Mouse (Mus musculus): Measurements from ENCODE around the gene Gm10118. TPM values are rescaled to one million over a fixed set of nuclear protein-coding genes. Genes with fewer than 3 reads are reported as not detected.

Gm10118 gene
- polyA plus RNA-seq, 1 experiment = not detected

GRCm38 (mm10) chr10:63933946-63934345 lies 6.7 kb upstream of the Gm10118 start:
- Histone ChIP-seq H3K36me3 (ENCODE audit: control insufficient read depth, insufficient read depth, low read length) (no peaks in the 10 kb centered on the region), H3K4me3 (ENCODE audit: control insufficient read depth, low read depth, low read length) (no peak overlapping the region), H3K27me3 (ENCODE audit: control insufficient read depth, insufficient read depth, low read length) (no peaks in the 10 kb centered on the region), H3K27ac (ENCODE audit: control insufficient read depth, insufficient read depth, low read depth, low read length) (no peak overlapping the region), H3K4me1 (ENCODE audit: control insufficient read depth, insufficient read depth, low read length) (peaks cover 2% of the 10 kb centered on the region)
- TF ChIP-seq POLR2A (IDR thresholded peaks at IDR 0.05; ENCODE audit: control insufficient read depth, low read depth, low read length) (no peak), CTCF (IDR thresholded peaks at IDR 0.05; ENCODE audit: control insufficient read depth, insufficient read depth, insufficient replicate concordance, low read depth, low read length) (no peak)

DNA sequence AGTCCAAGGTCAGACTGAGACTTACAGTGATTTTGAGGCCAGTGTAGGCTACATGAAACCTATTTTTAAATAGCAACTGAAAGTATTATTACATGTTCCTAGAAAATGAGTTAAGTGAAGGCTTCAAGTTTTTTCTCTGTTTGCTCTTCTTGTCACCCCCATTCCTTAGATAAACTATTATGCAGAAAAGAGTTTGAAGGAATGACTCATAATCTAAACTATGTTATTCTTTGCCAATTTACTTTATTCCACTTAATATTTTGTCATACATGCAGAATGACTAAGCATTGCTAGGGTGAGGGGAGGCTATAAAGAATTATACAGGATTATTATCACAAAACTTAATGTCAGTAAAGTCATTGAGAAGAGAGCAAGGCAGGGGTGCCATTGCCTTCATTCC lies 18.4 kb downstream of the Gm10118 start:
- H3K4me3 ChIP-seq (ENCODE audit: control insufficient read depth, low read depth, low read length) = no peak overlapping the region
- H3K36me3 ChIP-seq (ENCODE audit: control insufficient read depth, insufficient read depth, low read length) = no peaks in the 10 kb centered on the region
- H3K27me3 ChIP-seq (ENCODE audit: control insufficient read depth, insufficient read depth, low read length) = no peaks in the 10 kb centered on the region
- TF ChIP-seq CTCF (IDR thresholded peaks at IDR 0.05; ENCODE audit: control insufficient read depth, insufficient read depth, insufficient replicate concordance, low read depth, low read length) = no peak
- H3K27ac ChIP-seq (ENCODE audit: control insufficient read depth, insufficient read depth, low read depth, low read length) = no peak overlapping the region
- H3K4me1 ChIP-seq (ENCODE audit: control insufficient read depth, insufficient read depth, low read length) = no peaks in the 10 kb centered on the region

- TF ChIP-seq CTCF (IDR thresholded peaks at IDR 0.05; ENCODE audit: control insufficient read depth, insufficient read depth, insufficient replicate concordance, low read depth, low read length) (no peak), POLR2A (IDR thresholded peaks at IDR 0.05; ENCODE audit: control insufficient read depth, low read depth, low read length) (no peak)
- no peaks in the 10 kb centered on the region for H3K36me3 ChIP-seq (ENCODE audit: control insufficient read depth, insufficient read depth, low read length)
- no peak overlapping the region for H3K4me3 ChIP-seq (ENCODE audit: control insufficient read depth, low read depth, low read length)
Measured at GRCm38 (mm10) chr10:63899891-63900290, 27.3 kb downstream of the Gm10118 start.

GRCm38 (mm10) chr10:63894612-63895011 lies 32.6 kb downstream of the Gm10118 start:
- H3K4me3 ChIP-seq (ENCODE audit: control insufficient read depth, low read depth, low read length) = no peak overlapping the region
- TF ChIP-seq CTCF (IDR thresholded peaks at IDR 0.05; ENCODE audit: control insufficient read depth, insufficient read depth, insufficient replicate concordance, low read depth, low read length) = no peak
- no peak for TF ChIP-seq POLR2A (IDR thresholded peaks at IDR 0.05; ENCODE audit: control insufficient read depth, low read depth, low read length)
- no peak overlapping the region for H3K27ac ChIP-seq (ENCODE audit: control insufficient read depth, insufficient read depth, low read depth, low read length)
- H3K36me3 ChIP-seq (ENCODE audit: control insufficient read depth, insufficient read depth, low read length) = no peaks in the 10 kb centered on the region
- H3K4me1 ChIP-seq (ENCODE audit: control insufficient read depth, insufficient read depth, low read length) = no peaks in the 10 kb centered on the region
- no peaks in the 10 kb centered on the region for H3K27me3 ChIP-seq (ENCODE audit: control insufficient read depth, insufficient read depth, low read length)

More at GRCm38 (mm10) chr10:63899891-63900290, 27.3 kb downstream of the Gm10118 start:
- no peak overlapping the region for H3K27ac ChIP-seq (ENCODE audit: control insufficient read depth, insufficient read depth, low read depth, low read length)
- H3K4me1 ChIP-seq (ENCODE audit: control insufficient read depth, insufficient read depth, low read length) = no peaks in the 10 kb centered on the region
- H3K27me3 ChIP-seq (ENCODE audit: control insufficient read depth, insufficient read depth, low read length) = no peaks in the 10 kb centered on the region

DNA sequence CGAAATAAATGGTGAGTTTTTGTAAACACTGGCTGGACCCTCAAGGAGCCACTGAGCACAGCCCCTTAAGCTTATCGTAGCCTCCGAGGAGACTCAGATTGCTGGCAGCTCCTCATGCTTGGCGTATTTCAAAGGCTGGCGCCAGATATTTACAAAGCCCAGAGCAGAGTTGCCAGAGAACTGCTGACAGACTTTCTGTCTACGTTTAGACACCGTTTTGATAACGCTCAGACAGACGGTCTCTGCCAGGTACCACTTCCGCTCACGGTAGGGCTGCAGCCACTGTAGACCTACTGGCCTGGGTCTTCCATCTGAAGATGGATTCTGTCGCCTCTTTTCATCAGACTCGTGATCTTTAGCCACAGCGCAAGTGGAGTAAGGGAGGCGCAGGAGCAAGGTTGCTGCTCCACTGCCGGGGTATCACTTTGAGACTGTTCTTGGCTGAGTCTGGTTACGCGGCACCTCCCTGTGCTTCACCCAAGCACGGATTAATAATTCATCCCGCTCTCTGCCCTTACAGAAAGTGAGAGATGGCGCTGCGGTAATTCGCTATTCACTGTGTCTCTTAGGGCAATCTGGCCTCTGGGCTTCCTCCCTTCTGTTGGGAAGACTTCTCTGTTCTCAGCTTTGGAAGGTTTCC lies 40.7 kb downstream of the Gm10118 start:
- H3K4me3 ChIP-seq (ENCODE audit: control insufficient read depth, low read depth, low read length) = peak overlapping the region; percentile 45
- no peak for TF ChIP-seq POLR2A (IDR thresholded peaks at IDR 0.05; ENCODE audit: control insufficient read depth, low read depth, low read length)
- TF ChIP-seq CTCF (IDR thresholded peaks at IDR 0.05; ENCODE audit: control insufficient read depth, insufficient read depth, insufficient replicate concordance, low read depth, low read length) = no peak
- H3K36me3 ChIP-seq (ENCODE audit: control insufficient read depth, insufficient read depth, low read length) = no peaks in the 10 kb centered on the region
- no peaks in the 10 kb centered on the region for H3K4me1 ChIP-seq (ENCODE audit: control insufficient read depth, insufficient read depth, low read length)
- H3K27me3 ChIP-seq (ENCODE audit: control insufficient read depth, insufficient read depth, low read length) = no peaks in the 10 kb centered on the region
- no peak overlapping the region for H3K27ac ChIP-seq (ENCODE audit: control insufficient read depth, insufficient read depth, low read depth, low read length)

DNA sequence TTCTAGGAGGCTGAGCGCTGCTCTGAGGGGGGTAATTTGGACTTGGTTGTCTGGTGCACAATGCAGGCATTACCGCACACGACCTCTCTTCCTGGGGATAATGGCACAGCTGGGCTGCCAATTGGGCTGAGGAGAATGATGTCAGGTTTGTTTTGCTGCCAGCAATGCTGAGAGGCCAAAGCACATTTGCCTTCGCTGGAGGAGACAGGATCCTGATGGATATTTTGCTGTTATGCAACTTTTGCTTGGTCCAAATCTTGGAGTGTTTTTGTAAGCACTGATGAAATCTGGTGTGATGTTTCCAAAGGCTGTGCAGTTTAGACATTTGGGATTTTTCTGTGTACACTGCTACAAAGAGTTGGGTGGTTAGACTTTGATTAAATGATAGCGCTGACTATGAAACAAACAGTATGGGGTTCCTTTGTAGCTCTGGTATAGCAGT lies 46.8 kb downstream of the Gm10118 start:
- TF ChIP-seq CTCF (IDR thresholded peaks at IDR 0.05; ENCODE audit: control insufficient read depth, insufficient read depth, insufficient replicate concordance, low read depth, low read length) (no peak), POLR2A (IDR thresholded peaks at IDR 0.05; ENCODE audit: control insufficient read depth, low read depth, low read length) (no peak)
- no peak overlapping the region for H3K27ac ChIP-seq (ENCODE audit: control insufficient read depth, insufficient read depth, low read depth, low read length)

More for the DNA sequence above, 46.8 kb downstream of the Gm10118 start:
- no peaks in the 10 kb centered on the region for H3K27me3 ChIP-seq (ENCODE audit: control insufficient read depth, insufficient read depth, low read length)
- no peak overlapping the region for H3K4me3 ChIP-seq (ENCODE audit: control insufficient read depth, low read depth, low read length)
- H3K36me3 ChIP-seq (ENCODE audit: control insufficient read depth, insufficient read depth, low read length) = no peaks in the 10 kb centered on the region
- no peaks in the 10 kb centered on the region for H3K4me1 ChIP-seq (ENCODE audit: control insufficient read depth, insufficient read depth, low read length)

Other genes with a start within 250 kb of the Gm10118 start
- 2.5 and 4.3 TPM in 2 replicates for gene Lrrtm3, start 162.8 kb upstream of the Gm10118 start, polyA plus RNA-seq (2012; rRNA removed)

Data from testis, adult 2 months (tissue).